Mouse (Mus musculus) lung, adult 2 months (tissue): ENCODE data around the gene Cyp2t4.
A peak's percentile ranks its signal among the peaks of the same experiment; 100 is the strongest.

Experiments
- CTCF ChIP-seq: fragments of 200-500 bp; IDR thresholded peaks from 2 replicates; pipeline ENCODE4 v1.5.1; 2011; ENCODE audit warnings: mild to moderate bottlenecking, low read length, control low read depth; ENCODE audit not compliant: insufficient read depth
- POLR2A ChIP-seq: fragments of 200-500 bp; IDR thresholded peaks from 2 replicates; pipeline ENCODE4 v1.6.1; 2011; ENCODE audit warnings: low read depth, mild to moderate bottlenecking, control low read depth, low read length, borderline replicate concordance; ENCODE audit errors: extremely low read depth

DNA sequence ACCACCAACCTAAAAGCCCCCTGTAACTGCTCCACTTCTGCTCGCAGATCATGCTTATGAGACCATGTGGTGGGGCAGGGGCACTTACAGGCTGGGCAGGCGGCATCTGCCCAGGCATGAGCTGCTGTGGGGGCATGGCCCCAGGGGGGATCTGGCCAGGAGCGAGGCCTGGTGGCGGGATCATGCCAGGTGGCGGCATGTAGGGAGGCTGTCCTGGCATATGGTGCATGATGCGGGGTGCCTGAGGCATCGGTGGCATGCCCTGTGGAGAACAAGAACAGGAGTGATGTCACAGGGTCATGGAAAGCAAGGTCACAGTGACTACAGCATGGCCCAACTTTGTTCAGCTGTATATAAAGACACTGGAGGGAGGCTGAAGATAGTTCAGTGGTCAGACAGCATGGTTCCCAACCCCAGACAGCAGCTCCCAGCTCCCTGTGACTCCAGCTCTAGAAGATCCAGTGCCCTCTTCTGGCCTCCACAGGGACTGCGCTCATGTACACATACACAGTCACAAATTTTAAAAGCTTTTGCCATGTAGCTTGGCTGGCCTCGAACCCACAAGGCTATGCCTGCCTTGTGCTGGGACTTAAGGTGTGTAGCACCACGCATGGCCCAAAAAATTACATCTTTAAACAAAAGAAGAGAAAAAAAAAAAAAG lies 35.9 kb downstream of the Cyp2t4 start:
- peak; percentile 19; the same call in 1 of the 2 replicates for TF ChIP-seq CTCF
- no peak for TF ChIP-seq POLR2A
